Mouse (Mus musculus) kidney, embryonic 16.5 days (tissue): ENCODE measurements around the gene Sik3. TPM values are rescaled to one million over a fixed set of nuclear protein-coding genes. Genes with fewer than 3 reads are reported as not detected.

Source experiments
- ATAC-seq: fragments of 200-750 bp; cut with Nextera tagmentation; 2 replicates; pipeline ENCODE4 v1.8.0; 2017; ENCODE audit warnings: moderate TSS enrichment; ENCODE audit not compliant: low FRiP score, low TSS enrichment
- H3K27ac ChIP-seq: fragments of 300-500 bp; sonication (generic); 2 replicates; pipeline ENCODE4 v1.5.1; 2014; ENCODE audit warnings: low read length
- H3K27me3 ChIP-seq: fragments of 300-500 bp; sonication (generic); 2 replicates; pipeline ENCODE4 v1.6.1; 2014; ENCODE audit warnings: low read length, control low read depth, mixed read lengths; ENCODE audit not compliant: insufficient read depth
- H3K36me3 ChIP-seq: fragments of 300-500 bp; sonication (generic); 2 replicates; pipeline ENCODE4 v1.6.1; 2014; ENCODE audit warnings: low read length, control low read depth, mixed read lengths; ENCODE audit not compliant: insufficient read depth
- H3K4me1 ChIP-seq: fragments of 300-500 bp; sonication (generic); 2 replicates; pipeline ENCODE4 v1.6.1; 2014; ENCODE audit warnings: low read length, control low read depth, mixed read lengths; ENCODE audit not compliant: insufficient read depth
- H3K4me2 ChIP-seq: fragments of 300-500 bp; sonication (generic); replicated peaks from 2 replicates; pipeline ENCODE4 v1.6.1; 2014; ENCODE audit warnings: low read depth, low read length
- H3K4me3 ChIP-seq: fragments of 300-500 bp; sonication (generic); 2 replicates; pipeline ENCODE4 v1.5.1; 2014; ENCODE audit warnings: mild to moderate bottlenecking, low read length
- H3K9ac ChIP-seq: fragments of 300-500 bp; sonication (generic); replicated peaks from 2 replicates; pipeline ENCODE4 v1.6.1; 2014; ENCODE audit warnings: low read length
- H3K9me3 ChIP-seq: fragments of 300-500 bp; sonication (generic); 2 replicates; pipeline ENCODE4 v1.6.1; 2016; ENCODE audit warnings: low read length, control low read depth
- WGBS: fragments of 180-500 bp; shearing (Covaris S2); extraction: QIAGEN DNeasy Blood & Tissue Kit; methylation state at CpG from one replicate; pipeline ENCODE4 v1.1.7; 2014; 5-methylcytosine and 5-hydroxymethylcytosine counted together
- polyA plus RNA-seq: library from polyadenylated mRNA; unstranded; fragments of >200 nt; fragmentation: Nextera tagmentation; extraction: Ambion mirVana; gene quantifications from 2 replicates; pipeline ENCODE4 v1.2.1, GENCODE M21; 2015

Sik3 gene
- polyA plus RNA-seq, 1 experiment from 2014 or later, result 5.2 TPM

- WGBS, result 72% methylated on average over 12 of the region's 12 CpGs
- Histone ChIP-seq H3K9ac (no peak overlapping the region), H3K4me2 (no peak overlapping the region), H3K27me3 (no peaks in the 10 kb centered on the region), H3K36me3 (peaks cover 55% of the 10 kb centered on the region), H3K4me3 (no peak overlapping the region), H3K4me1 (no peaks in the 10 kb centered on the region), H3K9me3 (no peaks in the 10 kb centered on the region), H3K27ac (no peak overlapping the region)
- ATAC-seq, result no peak
These were observed 184.1 kb downstream of the Sik3 start for GRCm38 (mm10) chr9:46196699-46197169.

- Histone ChIP-seq H3K9ac (no peak overlapping the region), H3K36me3 (peaks cover 64% of the 10 kb centered on the region), H3K4me1 (no peaks in the 10 kb centered on the region), H3K4me3 (no peak overlapping the region), H3K27ac (no peak overlapping the region), H3K9me3 (no peaks in the 10 kb centered on the region), H3K4me2 (no peak overlapping the region), H3K27me3 (no peaks in the 10 kb centered on the region)
- WGBS, result 86% methylated on average over 9 of the region's 9 CpGs
- ATAC-seq, result no peak
These were observed 185.8 kb downstream of the Sik3 start for GRCm38 (mm10) chr9:46198461-46198860.

- Histone ChIP-seq H3K4me1 (no peaks in the 10 kb centered on the region), H3K27ac (no peak overlapping the region), H3K36me3 (peaks cover 64% of the 10 kb centered on the region), H3K9me3 (no peaks in the 10 kb centered on the region), H3K4me2 (no peak overlapping the region), H3K4me3 (no peak overlapping the region), H3K9ac (no peak overlapping the region), H3K27me3 (no peaks in the 10 kb centered on the region)
- no peak for ATAC-seq
- 88% methylated on average over 7 of the region's 7 CpGs for WGBS
These were observed 186.3 kb downstream of the Sik3 start for GRCm38 (mm10) chr9:46198936-46199335.

- WGBS, result 91% methylated on average over 2 of the region's 2 CpGs
- H3K36me3 ChIP-seq, result peaks cover 64% of the 10 kb centered on the region
These were observed 187.0 kb downstream of the Sik3 start for GRCm38 (mm10) chr9:46199609-46200008.

GRCm38 (mm10) chr9:46206834-46207500, 194.3 kb downstream of the Sik3 start:
- peak; percentile 70 for ATAC-seq
- Histone ChIP-seq H3K9ac (no peak overlapping the region), H3K4me2 (no peak overlapping the region), H3K36me3 (peaks cover 55% of the 10 kb centered on the region), H3K27me3 (no peaks in the 10 kb centered on the region), H3K4me3 (no peak overlapping the region), H3K4me1 (no peaks in the 10 kb centered on the region), H3K27ac (0 out of 2 replicates have a peak overlapping the region, but pooled peaks have one; percentile 31), H3K9me3 (no peaks in the 10 kb centered on the region)
- WGBS, result 64% methylated on average over 10 of the region's 10 CpGs

More at GRCm38 (mm10) chr9:46199609-46200008, 187.0 kb downstream of the Sik3 start:
- no peaks in the 10 kb centered on the region for H3K27me3 ChIP-seq
- no peaks in the 10 kb centered on the region for H3K4me1 ChIP-seq
- no peak for ATAC-seq
- no peak overlapping the region for H3K9ac ChIP-seq
- no peak overlapping the region for H3K4me2 ChIP-seq
- no peaks in the 10 kb centered on the region for H3K9me3 ChIP-seq
- H3K27ac ChIP-seq, result no peak overlapping the region
- no peak overlapping the region for H3K4me3 ChIP-seq

- H3K27ac ChIP-seq, result 0 out of 2 replicates have a peak overlapping the region, but pooled peaks have one; percentile 30
- H3K9me3 ChIP-seq, result no peaks in the 10 kb centered on the region
- no peaks in the 10 kb centered on the region for H3K4me1 ChIP-seq
- no peak overlapping the region for H3K4me2 ChIP-seq
- no peaks in the 10 kb centered on the region for H3K27me3 ChIP-seq
- H3K36me3 ChIP-seq, result peaks cover 59% of the 10 kb centered on the region
- H3K9ac ChIP-seq, result no peak overlapping the region
- no peak for ATAC-seq
- no peak overlapping the region for H3K4me3 ChIP-seq
- 60% methylated on average over 6 of the region's 6 CpGs for WGBS
These were observed 194.9 kb downstream of the Sik3 start for GRCm38 (mm10) chr9:46207501-46207869.

- Histone ChIP-seq H3K9me3 (no peaks in the 10 kb centered on the region), H3K27ac (no peak overlapping the region), H3K4me1 (no peaks in the 10 kb centered on the region), H3K4me3 (no peak overlapping the region), H3K9ac (no peak overlapping the region), H3K36me3 (peaks cover 58% of the 10 kb centered on the region), H3K27me3 (no peaks in the 10 kb centered on the region), H3K4me2 (no peak overlapping the region)
- ATAC-seq, result no peak
- WGBS, result 84% methylated on average over 13 of the region's 13 CpGs
These were observed 195.9 kb downstream of the Sik3 start for GRCm38 (mm10) chr9:46208401-46208974.

GRCm38 (mm10) chr9:46210473-46210872, 197.9 kb downstream of the Sik3 start:
- no peak overlapping the region for H3K9ac ChIP-seq
- H3K27me3 ChIP-seq, result no peaks in the 10 kb centered on the region
- ATAC-seq, result no peak

GRCm38 (mm10) chr9:46214276-46214675, 201.7 kb downstream of the Sik3 start:
- Histone ChIP-seq H3K27ac (no peak overlapping the region), H3K9ac (no peak overlapping the region), H3K4me1 (no peaks in the 10 kb centered on the region), H3K27me3 (no peaks in the 10 kb centered on the region), H3K4me3 (no peak overlapping the region), H3K36me3 (peaks cover 29% of the 10 kb centered on the region), H3K9me3 (no peaks in the 10 kb centered on the region), H3K4me2 (no peak overlapping the region)
- ATAC-seq, result no peak
- 73% methylated on average over 4 of the region's 4 CpGs for WGBS

More at GRCm38 (mm10) chr9:46210473-46210872, 197.9 kb downstream of the Sik3 start:
- Histone ChIP-seq H3K27ac (no peak overlapping the region), H3K9me3 (no peaks in the 10 kb centered on the region), H3K4me3 (no peak overlapping the region), H3K4me1 (no peaks in the 10 kb centered on the region), H3K36me3 (peaks cover 51% of the 10 kb centered on the region), H3K4me2 (no peak overlapping the region)
- 90% methylated on average over 12 of the region's 12 CpGs for WGBS

- no peaks in the 10 kb centered on the region for H3K27me3 ChIP-seq
- no peak overlapping the region for H3K27ac ChIP-seq
- H3K4me3 ChIP-seq, result no peak overlapping the region
- no peak overlapping the region for H3K4me2 ChIP-seq
- H3K9ac ChIP-seq, result no peak overlapping the region
- 93% methylated on average over 10 of the region's 10 CpGs for WGBS
- H3K9me3 ChIP-seq, result no peaks in the 10 kb centered on the region
- peaks cover 30% of the 10 kb centered on the region for H3K36me3 ChIP-seq
- ATAC-seq, result no peak
- H3K4me1 ChIP-seq, result no peaks in the 10 kb centered on the region
These were observed 202.3 kb downstream of the Sik3 start for GRCm38 (mm10) chr9:46214946-46215337.
